Mouse (Mus musculus) lung, postnatal 4 days (tissue): ENCODE data around the gene Spsb2.

Experiments used
- DNase-seq, 2 experiments: peaks; one replicate each; pipeline ENCODE4 v3.0.0; 2021

Gene Spsb2

DNA sequence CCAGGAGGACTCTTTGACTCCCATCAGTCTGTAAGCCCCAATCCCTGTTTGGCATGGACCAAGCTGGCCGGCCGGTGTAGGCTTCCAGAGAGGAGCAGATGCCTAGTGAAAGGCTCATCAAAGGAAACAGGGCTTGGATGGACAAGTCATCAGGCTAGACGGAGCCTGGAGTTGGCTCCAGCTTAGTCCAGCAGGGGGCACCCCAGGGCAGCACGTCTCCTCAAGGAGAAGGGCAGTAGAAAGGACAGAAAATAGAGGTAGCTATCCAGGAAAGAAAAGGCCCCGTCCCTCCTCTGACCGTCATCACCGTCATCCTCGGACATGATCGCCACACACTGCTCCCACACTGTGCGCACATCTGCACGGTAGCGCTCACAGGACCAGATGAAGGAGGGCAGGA is 51.3 kb downstream of the Spsb2 start:
- peak; percentile 82 to 90 for DNase-seq
